Mouse (Mus musculus): ENCODE data around the gene Hoxc9.

GRCm38 (mm10) chr15:103024131-103024530, 47.9 kb downstream of the Hoxc9 start:
- no peak for TF ChIP-seq CTCF (conservative IDR thresholded peaks at IDR 0.05; ENCODE audit: low read length)
- TF ChIP-seq POU5F1 (IDR thresholded peaks at IDR 0.05; ENCODE audit: borderline replicate concordance, low read length), result no peak
- no peak for TF ChIP-seq NANOG (IDR thresholded peaks at IDR 0.05; ENCODE audit: borderline replicate concordance, low read length)

Data from E14TG2a.4 (cell line).